Mouse (Mus musculus): ENCODE measurements at regions not wholly inside any gene's neighbourhood (a gene's known extent, or its start where the extent isn't known, plus 50 kb on each side); places are given as distances from the start of the nearest gene placed in this dataset.
"Not testable (repeated sequence)": the region's sequence is repeated elsewhere in the genome, so short reads cannot be mapped to it uniquely, and the experiment has no call there.

DNA sequence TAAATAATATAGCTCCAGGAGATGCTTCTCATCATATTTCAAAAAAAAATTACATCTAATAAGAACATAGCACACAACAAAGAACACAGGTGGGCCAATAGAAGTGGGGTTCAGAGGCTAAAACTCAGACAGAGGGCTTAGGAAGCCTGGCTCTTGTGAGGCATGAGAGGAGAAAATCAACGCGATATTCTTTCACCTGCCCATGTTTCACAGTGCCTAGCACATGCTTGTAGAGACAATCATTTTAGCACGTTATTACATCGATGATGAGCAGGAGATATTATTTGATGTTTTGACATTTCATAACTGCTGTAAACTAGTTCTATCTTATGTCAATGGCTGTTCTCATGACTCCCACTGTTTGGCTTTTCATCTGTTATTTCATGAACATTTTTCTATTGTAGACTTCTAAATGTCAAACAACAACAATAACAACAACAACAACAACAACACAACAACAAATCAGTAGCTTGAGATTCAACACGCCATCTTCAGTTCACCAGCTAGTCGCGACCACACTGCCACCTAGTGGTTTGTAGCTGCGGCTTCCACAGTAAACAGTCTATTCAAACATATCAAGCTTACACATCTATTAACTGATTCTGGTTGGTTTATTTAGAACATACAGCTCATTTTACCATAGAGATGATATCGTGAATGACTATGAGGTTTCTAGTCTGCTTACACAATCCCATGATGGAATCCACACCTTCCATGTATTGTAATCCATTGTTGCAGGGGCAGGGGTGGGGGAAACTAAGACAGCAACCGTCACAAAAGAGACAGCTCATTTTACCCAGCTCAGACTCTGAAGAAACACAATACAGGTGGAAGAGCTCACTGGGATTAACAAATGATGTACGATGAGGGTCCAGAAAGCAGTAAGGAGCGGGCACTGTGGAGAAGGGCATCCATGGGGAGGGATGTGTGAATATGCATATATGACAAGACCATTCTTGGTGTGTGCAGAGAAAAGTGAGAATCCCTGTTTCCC is 60.5 kb upstream of the Tmem200a start:
- CTCF ChIA-PET: interaction anchor here (0.5 kb wide), 1 partner anchor 584 kb away, joined by 3 read pairs; no protein-coding TSS in a partner anchor

DNA sequence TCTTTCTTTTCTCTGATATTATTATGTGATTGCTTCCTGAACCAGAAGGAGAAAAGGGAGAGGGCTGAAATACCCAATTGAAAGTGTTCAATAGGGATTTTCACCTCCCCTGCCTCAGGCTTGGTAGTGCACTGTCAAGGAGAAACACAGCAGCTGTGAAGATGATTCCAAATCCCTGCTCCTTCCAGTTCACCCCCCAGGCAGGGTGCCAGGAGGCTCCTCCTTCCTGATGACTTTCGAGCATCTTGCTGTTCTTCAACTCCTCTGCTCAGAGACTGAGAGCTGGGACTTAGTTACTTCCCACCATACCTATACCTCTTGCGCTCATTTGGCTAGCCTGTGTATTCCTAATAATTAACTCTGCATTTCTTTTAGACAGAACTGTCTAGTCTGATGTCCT is 73.7 kb upstream of the Tmem200a start:
- CTCF ChIA-PET: no interaction called here

DNA sequence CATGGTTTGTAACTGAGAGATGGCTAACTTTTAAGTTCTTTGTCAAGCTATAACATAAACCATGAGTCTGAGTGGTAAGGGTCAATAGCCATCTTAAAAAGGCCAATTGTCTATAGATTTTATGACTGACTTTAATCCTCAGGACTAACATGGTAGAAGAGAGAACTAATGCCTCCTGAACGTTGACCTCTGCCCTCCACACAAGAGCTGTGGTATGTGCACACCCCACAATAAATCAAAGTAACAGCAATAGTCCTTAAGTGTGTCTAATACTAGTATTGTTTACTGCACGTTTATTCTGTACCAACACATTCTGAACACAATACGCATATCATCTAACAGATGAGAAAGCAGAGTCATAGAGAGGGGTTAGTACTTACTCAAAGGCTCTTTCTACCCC is 70.7 kb upstream of the Samd3 start:
- CTCF ChIA-PET: no interaction called here

DNA sequence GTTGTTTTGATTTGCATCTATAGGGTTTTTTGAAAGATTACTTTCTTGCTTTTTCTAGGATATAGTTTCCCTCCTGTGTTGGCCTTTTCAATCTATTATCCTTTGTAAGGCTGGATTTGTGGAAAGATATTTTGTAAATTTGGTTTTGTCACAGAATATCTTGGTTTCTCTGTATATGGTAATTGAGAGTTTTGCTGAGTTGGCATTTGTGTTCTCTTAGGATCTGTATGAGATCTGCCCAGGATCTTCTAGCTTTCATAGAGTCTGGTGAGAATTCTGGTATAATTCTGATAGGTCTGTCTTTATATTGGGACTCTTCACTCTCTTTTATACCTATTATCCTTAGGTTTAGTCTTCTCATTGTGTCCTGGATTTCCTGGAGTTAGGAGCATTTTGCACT is 68.4 kb upstream of the Samd3 start:
- CTCF ChIA-PET: not testable (repeated sequence)

DNA sequence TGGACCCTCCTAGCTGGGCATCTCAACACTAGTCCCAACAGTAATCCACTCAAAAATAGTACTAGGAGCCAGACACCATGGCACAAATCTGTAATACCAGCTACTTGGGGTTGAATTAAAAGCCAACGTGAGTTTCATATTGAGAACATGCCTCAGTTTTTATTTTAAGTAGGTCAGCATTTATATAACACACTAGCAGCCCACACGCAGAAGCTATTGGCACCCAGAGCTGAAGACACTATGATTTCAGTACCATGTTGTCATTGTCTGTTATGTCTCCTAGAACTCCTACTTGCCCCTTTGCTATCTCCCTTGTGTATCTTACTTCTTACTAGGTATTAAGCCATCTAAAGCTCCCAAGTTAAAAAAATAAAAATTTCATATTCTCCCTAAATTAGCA is 65.0 kb upstream of the Samd3 start:
- CTCF ChIA-PET: interaction anchor here (0.7 kb wide), 1 partner anchor 979 kb away, joined by 24 read pairs; no protein-coding TSS in a partner anchor

DNA sequence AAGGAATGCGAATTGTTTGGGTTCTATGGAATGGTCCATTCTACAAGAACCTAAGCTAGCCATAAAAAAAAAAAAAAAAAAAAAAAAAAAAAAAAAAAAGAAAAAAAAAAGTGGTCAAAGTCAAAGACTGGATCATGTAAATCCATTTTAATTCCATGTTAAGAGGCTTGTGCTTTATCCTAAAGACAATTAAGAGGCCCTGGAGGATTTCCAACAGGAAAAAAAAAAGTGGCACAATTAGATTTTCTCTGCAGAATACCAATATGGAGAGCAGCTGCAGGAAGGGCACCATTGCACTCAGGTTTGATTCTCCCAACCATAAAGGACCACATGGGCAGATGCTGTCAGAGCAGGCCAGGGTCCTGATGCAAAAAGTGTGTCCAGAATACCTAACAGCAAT is 51.9 kb upstream of the Samd3 start:
- CTCF ChIA-PET: no interaction called here

DNA sequence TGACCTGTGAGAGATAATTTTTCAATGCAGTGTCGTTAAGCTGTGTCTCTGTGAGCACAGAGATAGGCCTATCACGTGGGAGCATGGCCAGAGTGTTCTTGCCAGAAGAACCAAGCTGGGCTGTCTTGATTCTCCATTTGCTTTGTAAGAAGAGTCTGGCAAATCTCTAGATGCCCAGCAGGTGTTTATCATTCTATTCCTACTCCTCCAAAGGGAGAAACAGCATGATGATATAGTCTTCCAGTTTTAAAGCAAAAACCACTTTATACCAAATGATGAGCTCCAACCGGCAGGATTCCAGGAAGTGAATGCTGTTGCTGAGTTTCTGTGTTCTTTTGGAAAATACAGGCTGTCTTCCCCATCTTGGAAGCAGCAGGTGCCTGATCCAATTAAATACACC is 51.2 kb upstream of the Samd3 start:
- CTCF ChIA-PET: no interaction called here

All from spleen, embryonic (tissue).